ENCODE assay signal across 8 mouse cellular contexts in the genomic region with DNA sequence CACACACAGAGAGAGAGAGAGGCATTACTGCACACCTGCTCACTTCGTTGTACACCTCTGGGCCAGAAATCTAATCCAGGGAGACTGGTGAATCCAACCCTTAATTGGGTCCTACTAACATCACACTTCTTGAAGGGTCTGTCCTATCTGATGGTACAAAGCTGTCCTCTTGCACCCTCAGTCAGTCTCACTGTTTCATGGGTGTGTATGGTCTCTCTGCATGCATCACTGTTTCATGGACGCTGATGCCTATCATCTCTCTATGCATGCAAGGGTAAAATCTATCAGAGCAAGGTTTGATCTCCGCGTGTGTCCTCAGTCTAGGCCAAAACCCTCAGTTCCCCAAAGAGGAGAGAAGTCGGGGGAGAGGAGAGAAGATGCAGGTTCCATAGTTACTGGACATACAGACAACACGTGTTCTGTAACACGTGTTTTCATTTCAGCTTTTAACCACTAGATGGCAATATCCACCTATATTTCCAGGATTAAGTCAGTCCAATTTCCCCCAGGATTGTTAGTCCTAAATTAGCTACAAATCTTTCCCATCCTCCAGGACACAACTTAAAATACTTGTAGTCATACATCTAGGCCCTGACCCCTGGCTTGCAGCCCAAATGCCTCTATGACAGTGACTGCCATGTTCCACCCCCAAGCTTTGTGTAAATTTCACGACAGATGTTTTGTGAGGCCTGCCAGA. TPM values are rescaled to one million over a fixed set of nuclear protein-coding genes. Genes with fewer than 3 reads are reported as not detected.
A peak's percentile ranks its signal among the peaks of the same experiment; 100 is the strongest.
DNase-seq lines count a peak whose midpoint lies in the region; ATAC-seq and TF ChIP-seq lines count a peak whose summit lies in the region.

No protein-coding gene starts in this region.

- H3K9me3 ChIP-seq in liver, embryonic 14.5 days (ENCODE audit: control insufficient read depth, low read length), result no peaks in the 10 kb centered on the region
- H3K9me3 ChIP-seq in liver, embryonic 12.5 days (replicated peaks), result no peaks in the 10 kb centered on the region
- no peaks in the 10 kb centered on the region for H3K9me3 ChIP-seq in stomach, embryonic 14.5 days (ENCODE audit: control insufficient read depth, low read depth, low read length)

- 29% methylated on average over 8 of the region's 8 CpGs for WGBS in liver, embryonic 14.5 days (ENCODE audit: insufficient replicate concordance)
- 25% methylated on average over 8 of the region's 8 CpGs for WGBS in liver, embryonic 12.5 days (ENCODE audit: insufficient replicate concordance)
- 26% methylated on average over 8 of the region's 8 CpGs for WGBS in stomach, embryonic 14.5 days

- ATAC-seq in liver, embryonic 14.5 days (ENCODE audit: insufficient read depth), result no peak
- ATAC-seq in liver, embryonic 12.5 days, result no peak
- peak; percentile 42; the same call in 1 of the 2 replicates for ATAC-seq in stomach, embryonic 14.5 days (ENCODE audit: insufficient number of reproducible peaks, insufficient read depth, low FRiP score, low read depth)

- H3K36me3 ChIP-seq in liver, embryonic 14.5 days (replicated peaks; ENCODE audit: control insufficient read depth, insufficient read depth, low read depth), result no peaks in the 10 kb centered on the region
- H3K36me3 ChIP-seq in liver, embryonic 12.5 days, result no peaks in the 10 kb centered on the region
- no peaks in the 10 kb centered on the region for H3K36me3 ChIP-seq in stomach, embryonic 14.5 days (ENCODE audit: control insufficient read depth, insufficient read depth, low read length)

- H3K4me3 ChIP-seq in liver, embryonic 14.5 days (ENCODE audit: insufficient read depth in 1 of 2, low read depth in 2 of 2, low read length in 2 of 2), result no peak overlapping the region
- no peak overlapping the region for H3K4me3 ChIP-seq in liver, embryonic 12.5 days
- H3K4me3 ChIP-seq in stomach, embryonic 14.5 days (ENCODE audit: low read depth, low read length), result no peak overlapping the region

- intact Hi-C loops in gastrocnemius, postnatal 14 days (cut with DNase I; ENCODE audit: low total_unique reads), result loop anchor here (2.0 kb wide), 1 partner anchor 185 kb away; no protein-coding TSS in a partner anchor

- DNase-seq in liver, embryonic 14.5 days (ENCODE audit: low read depth in 3 of 3, low spot score in 3 of 3), result peak in 1 of 3 experiments; percentile 38
- DNase-seq in c-Kit-positive CD71-positive TER-119-positive erythroid progenitor cells, embryonic 14.5 days (ENCODE audit: low spot score), result peak; percentile 37
- DNase-seq in gastrocnemius, postnatal 14 days, result peak; percentile 17
- DNase-seq in kidney, postnatal 10 days, result peak; percentile 79
- DNase-seq in mesoderm, embryonic 11.5 days (ENCODE audit: low read depth, low spot score), result peak; percentile 87
- no peak for DNase-seq in adrenal gland, postnatal 36 days

- H3K27ac ChIP-seq in liver, embryonic 14.5 days, result no peak overlapping the region
- H3K27ac ChIP-seq in liver, embryonic 12.5 days, result no peak overlapping the region
- no peak overlapping the region for H3K27ac ChIP-seq in stomach, embryonic 14.5 days (ENCODE audit: low read length)

- no peak for TF ChIP-seq EP300 in liver, embryonic 14.5 days (IDR thresholded peaks at IDR 0.05; ENCODE audit: low read depth)

- TF ChIP-seq CTCF in liver, embryonic 14.5 days (IDR thresholded peaks at IDR 0.05; ENCODE audit: low read depth), result peak; percentile 62

- H3K4me2 ChIP-seq in liver, embryonic 14.5 days (ENCODE audit: low read depth), result no peak overlapping the region
- no peak overlapping the region for H3K4me2 ChIP-seq in liver, embryonic 12.5 days
- H3K4me2 ChIP-seq in stomach, embryonic 14.5 days (replicated peaks; ENCODE audit: low read depth, low read length), result no peak overlapping the region

- 0 out of 4 replicates have a peak, but pooled peaks cover 0 to 2% of the 10 kb centered on the region in 2 experiments for H3K4me1 ChIP-seq in liver, embryonic 14.5 days (replicated peaks; ENCODE audit: control insufficient read depth in 2 of 2, insufficient read depth in 2 of 2, low read length in 1 of 2)
- H3K4me1 ChIP-seq in liver, embryonic 12.5 days, result no peaks in the 10 kb centered on the region
- H3K4me1 ChIP-seq in stomach, embryonic 14.5 days (ENCODE audit: control insufficient read depth, insufficient read depth, low read length), result no peaks in the 10 kb centered on the region

- no peak overlapping the region for H3K9ac ChIP-seq in liver, embryonic 14.5 days (replicated peaks)
- H3K9ac ChIP-seq in liver, embryonic 12.5 days, result no peak overlapping the region
- no peak overlapping the region for H3K9ac ChIP-seq in stomach, embryonic 14.5 days (replicated peaks; ENCODE audit: low read depth, low read length)

- H3K27me3 ChIP-seq in liver, embryonic 14.5 days (ENCODE audit: control insufficient read depth, insufficient read depth, low read length), result no peaks in the 10 kb centered on the region
- no peaks in the 10 kb centered on the region for H3K27me3 ChIP-seq in liver, embryonic 12.5 days (replicated peaks)
- H3K27me3 ChIP-seq in stomach, embryonic 14.5 days (ENCODE audit: control insufficient read depth, insufficient read depth, low read length), result no peaks in the 10 kb centered on the region

RNA-seq across cellular contexts. Expression of a gene that starts 22.2 kb away (rescaled TPM):
- 5.7 and 9.7 TPM in 2 replicates for polyA plus RNA-seq in liver, embryonic 14.5 days (2012; rRNA removed)
- polyA plus RNA-seq in liver, embryonic 14.5 days (2014; fragmentation: Nextera tagmentation; extraction: Ambion mirVana), result 33.4 and 35.5 TPM in 2 replicates
- polyA plus RNA-seq in liver, embryonic 12.5 days (2016; fragmentation: Nextera tagmentation; extraction: Ambion mirVana), result 9.7 and 11.9 TPM in 2 replicates
- total RNA-seq in gastrocnemius, postnatal 14 days (2021), result 1 to 10 TPM; 4.1 to 5.9 TPM
- polyA plus RNA-seq in stomach, embryonic 14.5 days (2014; fragmentation: Nextera tagmentation; extraction: Ambion mirVana), result 1.9 and 4.4 TPM in 2 replicates
- total RNA-seq in adrenal gland, postnatal 36 days (2021), result 10 to 100 TPM in 1 of 2 experiments, 1 to 10 TPM in 1; 4.7 to 13.1 TPM

RNA-seq across cellular contexts. Expression of a gene that starts 25.9 kb away (rescaled TPM):
- polyA plus RNA-seq in liver, embryonic 14.5 days (2012; rRNA removed), result 0.39 and 0.42 TPM in 2 replicates
- 0.77 and 0.95 TPM in 2 replicates for polyA plus RNA-seq in liver, embryonic 14.5 days (2014; fragmentation: Nextera tagmentation; extraction: Ambion mirVana)
- polyA plus RNA-seq in liver, embryonic 12.5 days (2016; fragmentation: Nextera tagmentation; extraction: Ambion mirVana), result 0.33 TPM in 1 of 2 replicates, not detected in the other
- not detected for total RNA-seq in gastrocnemius, postnatal 14 days (2021)
- polyA plus RNA-seq in stomach, embryonic 14.5 days (2014; fragmentation: Nextera tagmentation; extraction: Ambion mirVana), result 0.69 and 1.0 TPM in 2 replicates
- 1 to 10 TPM in 1 of 2 experiments, under 1 TPM in 1; 0.79 to 2.2 TPM for total RNA-seq in adrenal gland, postnatal 36 days (2021)

RNA-seq across cellular contexts. Expression of a gene that starts 34.3 kb away (rescaled TPM):
- not detected in 2 replicates for polyA plus RNA-seq in liver, embryonic 14.5 days (2012; rRNA removed)
- polyA plus RNA-seq in liver, embryonic 14.5 days (2014; fragmentation: Nextera tagmentation; extraction: Ambion mirVana), result not detected in 2 replicates
- polyA plus RNA-seq in liver, embryonic 12.5 days (2016; fragmentation: Nextera tagmentation; extraction: Ambion mirVana), result not detected in 2 replicates
- total RNA-seq in gastrocnemius, postnatal 14 days (2021), result not detected
- not detected in 2 replicates for polyA plus RNA-seq in stomach, embryonic 14.5 days (2014; fragmentation: Nextera tagmentation; extraction: Ambion mirVana)
- not detected for total RNA-seq in adrenal gland, postnatal 36 days (2021)

RNA-seq across cellular contexts. Expression of a gene that starts 36.7 kb away (rescaled TPM):
- 2.4 and 2.6 TPM in 2 replicates for polyA plus RNA-seq in liver, embryonic 14.5 days (2012; rRNA removed)
- polyA plus RNA-seq in liver, embryonic 14.5 days (2014; fragmentation: Nextera tagmentation; extraction: Ambion mirVana), result 9.2 and 12.7 TPM in 2 replicates
- polyA plus RNA-seq in liver, embryonic 12.5 days (2016; fragmentation: Nextera tagmentation; extraction: Ambion mirVana), result 8.0 and 8.8 TPM in 2 replicates
- 1 to 10 TPM; 2.7 to 2.9 TPM for total RNA-seq in gastrocnemius, postnatal 14 days (2021)
- polyA plus RNA-seq in stomach, embryonic 14.5 days (2014; fragmentation: Nextera tagmentation; extraction: Ambion mirVana), result 2.2 and 3.4 TPM in 2 replicates
- 10 to 100 TPM; 11.4 to 30.4 TPM for total RNA-seq in adrenal gland, postnatal 36 days (2021)

Comparison
In these comparisons a context has a peak if more than half of its experiments do, and no peak if none do; other contexts are left out.
1. DNase-seq: peak in c-Kit-positive CD71-positive TER-119-positive erythroid progenitor cells, embryonic 14.5 days (single experiment), gastrocnemius, postnatal 14 days (single experiment), kidney, postnatal 10 days (single experiment) and mesoderm, embryonic 11.5 days (single experiment); none in adrenal gland, postnatal 36 days (0 of 2).